Comparison of ENCODE assay signal across 17 mouse cellular contexts in genomic region chr15:17932573-17932972, GRCm38 (mm10).
"Had no signal": no experiment of that assay in that cellular context is flagged by ENCODE, and none has a peak within 500 bp of the region (broad histone marks: within the 10 kb centered on the region; RNA-seq: fewer than 3 reads in every experiment).

No protein-coding gene starts in this region.

- H3K27me3 ChIP-seq: liver, embryonic 13.5 days; midbrain, embryonic 12.5 days; midbrain, embryonic 15.5 days; neural tube, embryonic 15.5 days had no signal

- H3K9me3 ChIP-seq: liver, embryonic 13.5 days; midbrain, embryonic 12.5 days; midbrain, embryonic 15.5 days; neural tube, embryonic 15.5 days had no signal

- H3K9ac ChIP-seq: liver, embryonic 13.5 days; midbrain, embryonic 12.5 days; midbrain, embryonic 15.5 days; neural tube, embryonic 15.5 days had no signal

- H3K27ac ChIP-seq: liver, embryonic 13.5 days; midbrain, embryonic 12.5 days; midbrain, embryonic 15.5 days; neural tube, embryonic 15.5 days; stomach, postnatal 0 days had no signal

- H3K4me1 ChIP-seq: liver, embryonic 13.5 days; midbrain, embryonic 12.5 days; midbrain, embryonic 15.5 days; neural tube, embryonic 15.5 days had no signal

- H3K4me3 ChIP-seq: liver, embryonic 13.5 days; midbrain, embryonic 12.5 days; midbrain, embryonic 15.5 days; myocyte; neural tube, embryonic 15.5 days had no signal

- H3K4me2 ChIP-seq: liver, embryonic 13.5 days; midbrain, embryonic 12.5 days; midbrain, embryonic 15.5 days; neural tube, embryonic 15.5 days had no signal

- ATAC-seq: midbrain, embryonic 15.5 days had no signal

- H3K36me3 ChIP-seq: liver, embryonic 13.5 days; midbrain, embryonic 12.5 days; midbrain, embryonic 15.5 days; neural tube, embryonic 15.5 days had no signal

- DNase-seq: kidney, adult 9 months; kidney, postnatal 14 days; kidney, postnatal 4 days; liver, embryonic 13.5 days; lung, adult 2 months; lung, postnatal 14 days; lung, postnatal 4 days; right cerebral cortex, adult 18-20 months; right cerebral cortex, postnatal 14 days; right cerebral cortex, postnatal 4 days; thymus, adult 2 months; thymus, postnatal 25 days had no signal
